Mouse (Mus musculus): Measurements from ENCODE around the gene Tdpoz2.
"Not testable (repeated sequence)": the region's sequence is repeated elsewhere in the genome, so short reads cannot be mapped to it uniquely, and the experiment has no call there.

The Tdpoz2 gene

GRCm38 (mm10) chr3:93652586-93652985 is at the start of gene Tdpoz2:
Gene Tdpoz2, minus strand, starts transcription at chr3:93652686.
- no peak for DNase-seq (ENCODE audit: low read depth, low spot score)

GRCm38 (mm10) chr3:93692970-93693369 is 40.5 kb upstream of the Tdpoz2 start, which contains the start of gene Gm37596:
Gene Gm37596, minus strand, starts transcription at chr3:93693070.
- DNase-seq (ENCODE audit: low read depth, low spot score) = not testable (repeated sequence)

GRCm38 (mm10) chr3:93676210-93676609 is 23.7 kb upstream of the Tdpoz2 start, which contains the start of gene Tdpoz1:
Gene Tdpoz1, minus strand, starts transcription at chr3:93676310.
- DNase-seq (ENCODE audit: low read depth, low spot score) = not testable (repeated sequence)

GRCm38 (mm10) chr3:93670805-93671503 is 18.5 kb upstream of the Tdpoz2 start:
- DNase-seq (ENCODE audit: low read depth, low spot score) = not testable (repeated sequence)

GRCm38 (mm10) chr3:93654260-93654659 is 1.8 kb upstream of the Tdpoz2 start:
- DNase-seq (ENCODE audit: low read depth, low spot score) = no peak

- not testable (repeated sequence) for DNase-seq (ENCODE audit: low read depth, low spot score)
Observed at GRCm38 (mm10) chr3:93630917-93631714, 21.4 kb downstream of the Tdpoz2 start.

GRCm38 (mm10) chr3:93608970-93609369 is 43.5 kb downstream of the Tdpoz2 start:
- DNase-seq (ENCODE audit: low read depth, low spot score) = not testable (repeated sequence)

GRCm38 (mm10) chr3:93601903-93602302 is 50.6 kb downstream of the Tdpoz2 start:
- no peak for DNase-seq (ENCODE audit: low read depth, low spot score)

Measured in forelimb bud, embryonic 11.5 days (tissue).